Mouse (Mus musculus) lung, postnatal 0 days (tissue): ENCODE results near the gene Olfr485.
"Not testable (repeated sequence)": the region's sequence is repeated elsewhere in the genome, so short reads cannot be mapped to it uniquely, and the experiment has no call there.

Source experiments
- CTCF ChIP-seq: IDR thresholded peaks from 2 replicates; pipeline ENCODE4 v1.5.1; 2016; ENCODE audit warnings: antibody characterized with exemption, mild to moderate bottlenecking
- EP300 ChIP-seq: IDR thresholded peaks from 2 replicates; pipeline ENCODE4 v1.6.1; 2016; ENCODE audit warnings: antibody characterized with exemption, mild to moderate bottlenecking, control low read depth

DNA sequence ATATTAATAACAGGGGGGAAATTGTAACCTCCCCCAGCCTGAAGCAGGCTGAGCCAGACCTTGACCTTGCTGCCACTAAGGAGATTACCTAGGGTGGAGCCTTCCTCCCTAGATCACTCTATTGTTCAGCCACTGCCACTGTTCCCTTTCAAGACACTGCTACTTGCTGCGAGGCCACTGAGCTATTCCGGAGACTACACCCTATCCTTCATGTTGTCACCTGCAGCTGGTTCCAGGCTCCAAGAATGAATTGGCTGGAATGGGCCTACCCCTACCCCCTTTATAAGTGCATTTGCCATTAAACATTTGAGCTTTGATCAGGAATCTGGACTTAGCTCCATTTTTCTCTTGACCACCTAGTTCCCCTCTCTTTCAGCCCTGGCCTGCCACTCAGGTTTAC, 31.5 kb upstream of the Olfr485 start:
- not testable (repeated sequence) for TF ChIP-seq CTCF, EP300
